Mouse (Mus musculus): ENCODE results near the gene Btg3. TPM values are rescaled to one million over a fixed set of nuclear protein-coding genes. Genes with fewer than 3 reads are reported as not detected.

The Btg3 gene
- polyA plus RNA-seq, 1 experiment: 17.0 TPM

DNA sequence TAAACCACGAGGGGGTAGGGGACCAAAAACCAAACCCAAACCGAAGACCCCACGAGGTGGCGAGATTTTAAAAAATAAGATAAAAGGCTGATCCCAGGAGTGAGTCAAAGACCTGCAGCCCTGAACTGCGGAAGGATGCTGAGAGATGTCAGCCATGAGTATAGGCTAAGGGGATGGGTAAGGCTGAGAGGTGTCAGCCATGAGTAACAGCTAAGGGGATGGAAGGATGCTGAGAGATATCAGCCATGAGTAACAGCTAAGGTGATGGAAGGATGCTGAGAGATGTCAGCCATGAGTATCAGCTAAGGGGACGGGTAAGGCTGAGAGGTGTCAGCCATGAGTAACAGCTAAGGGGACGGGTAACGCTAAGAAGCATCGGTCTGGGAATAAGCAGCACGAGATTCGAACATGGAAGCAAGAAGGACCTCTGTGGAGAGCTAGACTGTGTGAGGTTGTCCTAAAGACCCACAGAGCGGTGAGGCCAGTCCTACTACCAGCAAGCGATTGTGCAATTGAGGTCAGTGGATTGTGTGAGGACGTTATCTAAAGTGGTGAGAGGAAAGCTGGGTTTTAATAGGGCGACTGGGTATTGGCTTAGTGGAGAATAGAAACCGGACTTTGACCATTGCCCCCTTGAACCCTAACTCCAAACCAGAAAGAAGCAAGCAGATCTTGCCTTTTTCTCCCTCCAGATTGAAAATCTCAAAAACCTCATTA, 69.4 kb downstream of the Btg3 start:
- Histone ChIP-seq H3K79me2 (ENCODE audit: control insufficient read depth, insufficient read depth) (no peaks in the 10 kb centered on the region), H3K36me3 (ENCODE audit: control insufficient read depth, insufficient read depth) (no peaks in the 10 kb centered on the region), H3ac (ENCODE audit: control insufficient read depth, insufficient read length) (no peak overlapping the region), H3K27me3 (ENCODE audit: control insufficient read depth, insufficient read depth, insufficient read length) (no peaks in the 10 kb centered on the region), H3K4me2 (ENCODE audit: low read depth) (no peak overlapping the region), H3K4me3 (no peak overlapping the region)
- TF ChIP-seq POLR2AphosphoS2 (IDR thresholded peaks at IDR 0.05; ENCODE audit: insufficient read length, low read depth): no peak
- no peak for TF ChIP-seq MAX (IDR thresholded peaks at IDR 0.05; ENCODE audit: low read depth)
- no peak for TF ChIP-seq TCF12 (IDR thresholded peaks at IDR 0.05; ENCODE audit: insufficient read depth, poor library complexity, severe bottlenecking)
- no peak for TF ChIP-seq MYOG (IDR thresholded peaks at IDR 0.05; ENCODE audit: control insufficient read depth in 1 of 3, insufficient read depth in 1 of 3, insufficient read length in 2 of 3, low read depth in 2 of 3)
- TF ChIP-seq SRF (IDR thresholded peaks at IDR 0.05; ENCODE audit: control insufficient read depth, insufficient read length, low read depth): no peak
- no peak for TF ChIP-seq REST (IDR thresholded peaks at IDR 0.05; ENCODE audit: insufficient read depth, insufficient read length)
- no peak for TF ChIP-seq POLR2A (IDR thresholded peaks at IDR 0.05; ENCODE audit: insufficient read length, low read depth)
- no peak for TF ChIP-seq USF1 (IDR thresholded peaks at IDR 0.05; ENCODE audit: low read depth)
- no peak for TF ChIP-seq E2F4 (IDR thresholded peaks at IDR 0.05; ENCODE audit: insufficient read depth)
- no peak for TF ChIP-seq CEBPB (IDR thresholded peaks at IDR 0.05; ENCODE audit: insufficient read depth, poor library complexity, severe bottlenecking)
- no peak for TF ChIP-seq MYOD1 (IDR thresholded peaks at IDR 0.05; ENCODE audit: control insufficient read depth in 1 of 3, insufficient read length in 2 of 3, low read depth in 2 of 3)
- TF ChIP-seq TCF3 (IDR thresholded peaks at IDR 0.05; ENCODE audit: insufficient read length, low read depth): no peak

DNA sequence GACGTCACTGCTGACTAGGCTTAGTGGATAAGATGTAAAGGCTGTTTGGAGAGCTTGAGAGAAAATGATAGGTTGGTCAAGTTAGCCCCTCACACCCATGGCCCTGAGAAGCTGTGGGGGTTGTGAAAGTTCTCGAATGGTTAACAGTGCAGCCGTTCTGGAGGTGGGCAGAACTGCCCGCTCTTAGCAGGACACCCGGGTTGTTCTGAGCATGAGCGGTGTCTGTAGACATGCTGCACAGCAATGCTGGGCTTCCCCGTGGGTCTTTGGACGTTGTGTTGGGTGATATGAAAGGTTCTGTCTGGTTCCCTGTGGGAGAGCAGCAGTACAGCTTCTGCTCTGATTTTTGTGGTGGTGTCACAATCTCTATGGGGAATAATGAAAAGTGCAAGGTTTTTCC, 70.4 kb downstream of the Btg3 start:
- Histone ChIP-seq H3ac (ENCODE audit: control insufficient read depth, insufficient read length) (no peak overlapping the region), H3K27me3 (ENCODE audit: control insufficient read depth, insufficient read depth, insufficient read length) (no peaks in the 10 kb centered on the region), H3K79me2 (ENCODE audit: control insufficient read depth, insufficient read depth) (no peaks in the 10 kb centered on the region), H3K4me3 (no peak overlapping the region), H3K36me3 (ENCODE audit: control insufficient read depth, insufficient read depth) (no peaks in the 10 kb centered on the region), H3K4me2 (ENCODE audit: low read depth) (no peak overlapping the region)
- no peak for TF ChIP-seq MAX (IDR thresholded peaks at IDR 0.05; ENCODE audit: low read depth)
- no peak for TF ChIP-seq REST (IDR thresholded peaks at IDR 0.05; ENCODE audit: insufficient read depth, insufficient read length)
- TF ChIP-seq TCF12 (IDR thresholded peaks at IDR 0.05; ENCODE audit: insufficient read depth, poor library complexity, severe bottlenecking): no peak
- TF ChIP-seq TCF3 (IDR thresholded peaks at IDR 0.05; ENCODE audit: insufficient read length, low read depth): no peak
- TF ChIP-seq CEBPB (IDR thresholded peaks at IDR 0.05; ENCODE audit: insufficient read depth, poor library complexity, severe bottlenecking): no peak
- TF ChIP-seq POLR2AphosphoS2 (IDR thresholded peaks at IDR 0.05; ENCODE audit: insufficient read length, low read depth): no peak
- TF ChIP-seq SRF (IDR thresholded peaks at IDR 0.05; ENCODE audit: control insufficient read depth, insufficient read length, low read depth): no peak
- no peak for TF ChIP-seq POLR2A (IDR thresholded peaks at IDR 0.05; ENCODE audit: insufficient read length, low read depth)
- TF ChIP-seq MYOG (IDR thresholded peaks at IDR 0.05; ENCODE audit: control insufficient read depth in 1 of 3, insufficient read depth in 1 of 3, insufficient read length in 2 of 3, low read depth in 2 of 3): no peak
- TF ChIP-seq USF1 (IDR thresholded peaks at IDR 0.05; ENCODE audit: low read depth): no peak
- TF ChIP-seq E2F4 (IDR thresholded peaks at IDR 0.05; ENCODE audit: insufficient read depth): no peak

DNA sequence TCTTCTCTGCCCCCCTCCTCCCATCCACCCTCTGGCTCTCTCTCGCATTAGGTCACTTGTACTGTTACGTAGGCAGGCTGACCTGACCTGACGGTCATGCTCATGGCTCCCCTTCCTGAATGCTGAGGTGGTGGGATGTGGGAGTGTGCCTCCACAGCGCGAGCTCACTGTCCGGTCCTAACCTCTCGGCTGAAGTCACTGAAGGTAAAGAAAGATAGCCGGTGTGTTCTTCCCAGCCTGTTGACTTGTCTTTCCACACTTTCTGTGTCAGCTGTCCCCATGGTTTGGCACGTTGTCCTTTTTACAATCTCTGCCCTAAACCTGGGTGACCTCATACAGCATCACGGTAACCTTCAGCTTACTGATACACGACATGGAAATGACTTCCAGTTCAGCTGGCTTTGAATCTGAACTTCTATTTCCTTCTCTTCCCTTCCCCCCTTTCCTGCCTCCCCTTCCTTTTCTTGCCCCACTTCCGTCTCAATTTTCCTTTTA, 71.3 kb downstream of the Btg3 start:
- Histone ChIP-seq H3K79me2 (ENCODE audit: control insufficient read depth, insufficient read depth) (no peaks in the 10 kb centered on the region), H3K4me2 (ENCODE audit: low read depth) (no peak overlapping the region), H3K27me3 (ENCODE audit: control insufficient read depth, insufficient read depth, insufficient read length) (no peaks in the 10 kb centered on the region), H3ac (ENCODE audit: control insufficient read depth, insufficient read length) (no peak overlapping the region), H3K4me3 (no peak overlapping the region), H3K36me3 (ENCODE audit: control insufficient read depth, insufficient read depth) (no peaks in the 10 kb centered on the region)
- TF ChIP-seq USF1 (IDR thresholded peaks at IDR 0.05; ENCODE audit: low read depth) (no peak), POLR2AphosphoS2 (IDR thresholded peaks at IDR 0.05; ENCODE audit: insufficient read length, low read depth) (no peak), REST (IDR thresholded peaks at IDR 0.05; ENCODE audit: insufficient read depth, insufficient read length) (no peak), MYOD1 (IDR thresholded peaks at IDR 0.05; ENCODE audit: control insufficient read depth in 1 of 3, insufficient read length in 2 of 3, low read depth in 2 of 3) (no peak), TCF12 (IDR thresholded peaks at IDR 0.05; ENCODE audit: insufficient read depth, poor library complexity, severe bottlenecking) (no peak), E2F4 (IDR thresholded peaks at IDR 0.05; ENCODE audit: insufficient read depth) (no peak), POLR2A (IDR thresholded peaks at IDR 0.05; ENCODE audit: insufficient read length, low read depth) (no peak), MAX (IDR thresholded peaks at IDR 0.05; ENCODE audit: low read depth) (no peak), TCF3 (IDR thresholded peaks at IDR 0.05; ENCODE audit: insufficient read length, low read depth) (no peak), SRF (IDR thresholded peaks at IDR 0.05; ENCODE audit: control insufficient read depth, insufficient read length, low read depth) (no peak), CEBPB (IDR thresholded peaks at IDR 0.05; ENCODE audit: insufficient read depth, poor library complexity, severe bottlenecking) (no peak), MYOG (IDR thresholded peaks at IDR 0.05; ENCODE audit: control insufficient read depth in 1 of 3, insufficient read depth in 1 of 3, insufficient read length in 2 of 3, low read depth in 2 of 3) (no peak)

DNA sequence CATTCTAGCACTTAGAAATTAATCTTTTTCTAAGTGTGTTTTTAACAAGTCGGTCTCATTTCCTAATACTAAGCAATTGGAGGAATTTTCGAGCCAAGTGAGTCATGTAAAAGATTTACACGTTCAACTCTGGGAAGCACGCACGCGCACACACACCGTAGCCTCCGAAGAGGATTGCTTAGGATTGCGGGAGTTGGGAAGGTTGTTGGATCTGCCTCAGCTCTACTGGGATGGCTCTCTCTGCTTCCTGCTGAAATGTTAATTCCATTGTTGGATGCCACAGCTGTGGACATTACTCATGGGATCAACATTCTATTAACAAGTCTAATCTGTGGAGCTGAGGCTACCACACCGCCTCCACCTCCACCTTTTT, 74.3 kb downstream of the Btg3 start:
- Histone ChIP-seq H3K79me2 (ENCODE audit: control insufficient read depth, insufficient read depth) (no peaks in the 10 kb centered on the region), H3K27me3 (ENCODE audit: control insufficient read depth, insufficient read depth, insufficient read length) (no peaks in the 10 kb centered on the region), H3K4me3 (peak overlapping the region; percentile 25), H3K36me3 (ENCODE audit: control insufficient read depth, insufficient read depth) (no peaks in the 10 kb centered on the region), H3ac (ENCODE audit: control insufficient read depth, insufficient read length) (no peak overlapping the region), H3K4me2 (ENCODE audit: low read depth) (peak overlapping the region; percentile 69)
- 0 out of 2 replicates have a peak, but pooled peaks have one; percentile 47 for TF ChIP-seq CEBPB (IDR thresholded peaks at IDR 0.05; ENCODE audit: insufficient read depth, poor library complexity, severe bottlenecking)
- TF ChIP-seq MYOD1 (IDR thresholded peaks at IDR 0.05; ENCODE audit: control insufficient read depth in 1 of 3, insufficient read length in 2 of 3, low read depth in 2 of 3): no peak
- no peak for TF ChIP-seq POLR2AphosphoS2 (IDR thresholded peaks at IDR 0.05; ENCODE audit: insufficient read length, low read depth)
- TF ChIP-seq MAX (IDR thresholded peaks at IDR 0.05; ENCODE audit: low read depth): no peak
